13 mouse cellular contexts compared by ENCODE assay signal in genomic region chr19:29371284-29372081, GRCm38 (mm10). TPM values are rescaled to one million over a fixed set of nuclear protein-coding genes. Genes with fewer than 3 reads are reported as not detected.
A peak's percentile ranks its signal among the peaks of the same experiment; 100 is the strongest.
DNase-seq lines count a peak whose midpoint lies in the region; ATAC-seq lines count a peak whose summit lies in the region.
"Had no signal": no experiment of that assay in that cellular context is flagged by ENCODE, and none has a peak within 500 bp of the region (broad histone marks: within the 10 kb centered on the region; RNA-seq: fewer than 3 reads in every experiment).

No protein-coding gene starts in this region.

- H3K4me1 ChIP-seq in embryonic facial prominence, embryonic 13.5 days = peaks cover 7% of the 10 kb centered on the region
- peaks cover 6% of the 10 kb centered on the region for H3K4me1 ChIP-seq in embryonic facial prominence, embryonic 10.5 days
- H3K4me1 ChIP-seq in limb, embryonic 13.5 days = peaks cover 12% of the 10 kb centered on the region; the same call in 1 of the 2 replicates
- H3K4me1 ChIP-seq in limb, embryonic 10.5 days = peaks cover 6% of the 10 kb centered on the region
- H3K4me1 ChIP-seq in embryonic facial prominence, embryonic 15.5 days = peaks cover 10% of the 10 kb centered on the region

- peaks cover 3% of the 10 kb centered on the region; the same call in 1 of the 2 replicates for H3K27me3 ChIP-seq in embryonic facial prominence, embryonic 13.5 days
- H3K27me3 ChIP-seq in embryonic facial prominence, embryonic 10.5 days (replicated peaks; ENCODE audit: low read depth, poor library complexity, severe bottlenecking) = peaks cover 17% of the 10 kb centered on the region
- no peaks in the 10 kb centered on the region for H3K27me3 ChIP-seq in limb, embryonic 13.5 days
- peaks cover 20% of the 10 kb centered on the region; the same call in 1 of the 2 replicates for H3K27me3 ChIP-seq in limb, embryonic 10.5 days (ENCODE audit: low read depth, poor library complexity, severe bottlenecking)
- H3K27me3 ChIP-seq in embryonic facial prominence, embryonic 15.5 days = no peaks in the 10 kb centered on the region
- H3K27me3 ChIP-seq: kidney, embryonic 15.5 days had no signal

- H3K4me3 ChIP-seq in embryonic facial prominence, embryonic 13.5 days = no peak overlapping the region
- H3K4me3 ChIP-seq in embryonic facial prominence, embryonic 10.5 days = no peak overlapping the region
- H3K4me3 ChIP-seq in limb, embryonic 13.5 days = no peak overlapping the region
- no peak overlapping the region for H3K4me3 ChIP-seq in limb, embryonic 10.5 days
- no peak overlapping the region for H3K4me3 ChIP-seq in embryonic facial prominence, embryonic 15.5 days (replicated peaks)
- H3K4me3 ChIP-seq: kidney, embryonic 15.5 days had no signal

- H3K4me2 ChIP-seq in embryonic facial prominence, embryonic 13.5 days = peak overlapping the region; percentile 7; the same call in 1 of the 2 replicates
- peak overlapping the region; percentile 35 for H3K4me2 ChIP-seq in limb, embryonic 13.5 days (replicated peaks)
- H3K4me2 ChIP-seq in embryonic facial prominence, embryonic 15.5 days (replicated peaks) = peak overlapping the region; percentile 23; the same call in 1 of the 2 replicates
- H3K4me2 ChIP-seq: kidney, embryonic 15.5 days had no signal

- H3K36me3 ChIP-seq in embryonic facial prominence, embryonic 13.5 days = no peaks in the 10 kb centered on the region
- no peaks in the 10 kb centered on the region for H3K36me3 ChIP-seq in embryonic facial prominence, embryonic 10.5 days (replicated peaks)
- H3K36me3 ChIP-seq in limb, embryonic 13.5 days = no peaks in the 10 kb centered on the region
- no peaks in the 10 kb centered on the region for H3K36me3 ChIP-seq in limb, embryonic 10.5 days
- H3K36me3 ChIP-seq in embryonic facial prominence, embryonic 15.5 days = no peaks in the 10 kb centered on the region
- H3K36me3 ChIP-seq: kidney, embryonic 15.5 days had no signal

- no peak overlapping the region for H3K9ac ChIP-seq in embryonic facial prominence, embryonic 13.5 days
- H3K9ac ChIP-seq in limb, embryonic 13.5 days = no peak overlapping the region
- H3K9ac ChIP-seq in embryonic facial prominence, embryonic 15.5 days = no peak overlapping the region
- H3K9ac ChIP-seq: kidney, embryonic 15.5 days had no signal

- no peak for ATAC-seq in embryonic facial prominence, embryonic 13.5 days (ENCODE audit: insufficient number of reproducible peaks, insufficient read depth, low FRiP score, low TSS enrichment, low read depth)
- no peak for ATAC-seq in limb, embryonic 13.5 days (ENCODE audit: low FRiP score, low read depth)
- no peak for ATAC-seq in embryonic facial prominence, embryonic 15.5 days (ENCODE audit: insufficient number of reproducible peaks, low FRiP score, low TSS enrichment, low read depth)

- DNase-seq in embryonic facial prominence, embryonic 10.5 days (ENCODE audit: low spot score) = no peak
- no peak for DNase-seq in limb, embryonic 10.5 days (ENCODE audit: low spot score)
- DNase-seq in naive thymus-derived CD4-positive, alpha-beta T cell, adult 2 months (ENCODE audit: low read depth) = peak; percentile 73
- no peak for DNase-seq in left cerebral cortex, postnatal 14 days (ENCODE audit: low spot score in 2 of 2)
- DNase-seq in c-Kit-positive CD71-positive TER-119-positive erythroid progenitor cells, embryonic 14.5 days (ENCODE audit: low spot score) = no peak
- DNase-seq: cerebellum, adult 2 months; lung, adult 18-20 months had no signal

- H3K27ac ChIP-seq in embryonic facial prominence, embryonic 13.5 days = no peak overlapping the region
- H3K27ac ChIP-seq in embryonic facial prominence, embryonic 10.5 days (replicated peaks) = no peak overlapping the region
- H3K27ac ChIP-seq in limb, embryonic 13.5 days = no peak overlapping the region
- no peak overlapping the region for H3K27ac ChIP-seq in limb, embryonic 10.5 days
- H3K27ac ChIP-seq in embryonic facial prominence, embryonic 15.5 days (replicated peaks) = peak overlapping the region; percentile 31; the same call in 1 of the 2 replicates
- H3K27ac ChIP-seq: kidney, embryonic 15.5 days had no signal

- H3K9me3 ChIP-seq in embryonic facial prominence, embryonic 13.5 days = no peaks in the 10 kb centered on the region
- no peaks in the 10 kb centered on the region for H3K9me3 ChIP-seq in embryonic facial prominence, embryonic 10.5 days
- H3K9me3 ChIP-seq in limb, embryonic 13.5 days = no peaks in the 10 kb centered on the region
- H3K9me3 ChIP-seq in limb, embryonic 10.5 days (replicated peaks) = no peaks in the 10 kb centered on the region
- H3K9me3 ChIP-seq in embryonic facial prominence, embryonic 15.5 days (replicated peaks) = no peaks in the 10 kb centered on the region
- H3K9me3 ChIP-seq: kidney, embryonic 15.5 days had no signal

- intact Hi-C loops in left cerebral cortex, postnatal 14 days (cut with DNase I) = loop anchor here (2.0 kb wide), 1 partner anchor 129 kb away; no protein-coding TSS in a partner anchor

- WGBS in embryonic facial prominence, embryonic 13.5 days = 84% methylated on average over 18 of the region's 18 CpGs
- WGBS in embryonic facial prominence, embryonic 10.5 days = 83% methylated on average over 18 of the region's 18 CpGs
- WGBS in limb, embryonic 13.5 days = 76% methylated on average over 18 of the region's 18 CpGs
- WGBS in limb, embryonic 10.5 days = 84% methylated on average over 18 of the region's 18 CpGs
- WGBS in embryonic facial prominence, embryonic 15.5 days = 79% methylated on average over 18 of the region's 18 CpGs

RNA-seq across cellular contexts. Expression of gene Cd274, which starts 4.2 kb away (rescaled TPM):
- polyA plus RNA-seq in embryonic facial prominence, embryonic 13.5 days (2015; fragmentation: Nextera tagmentation; extraction: Ambion mirVana) = 0.34 and 0.37 TPM in 2 replicates
- 0.11 and 0.18 TPM in 2 replicates for polyA plus RNA-seq in embryonic facial prominence, embryonic 10.5 days (2016; fragmentation: Nextera tagmentation; extraction: Ambion mirVana)
- polyA plus RNA-seq in limb, embryonic 13.5 days (2015; fragmentation: Nextera tagmentation; extraction: Ambion mirVana) = 0.04 and 0.05 TPM in 2 replicates
- polyA plus RNA-seq in limb, embryonic 10.5 days (2016; fragmentation: Nextera tagmentation; extraction: Ambion mirVana) = 0.05 and 0.10 TPM in 2 replicates
- polyA plus RNA-seq in embryonic facial prominence, embryonic 15.5 days (2015; fragmentation: Nextera tagmentation; extraction: Ambion mirVana) = 0.71 and 0.72 TPM in 2 replicates
- under 1 TPM; 0.59 to 0.79 TPM for total RNA-seq in left cerebral cortex, postnatal 14 days (2021)

RNA-seq across cellular contexts. Expression of gene Plgrkt, which starts 4.3 kb away (rescaled TPM):
- 92.6 and 97.6 TPM in 2 replicates for polyA plus RNA-seq in embryonic facial prominence, embryonic 13.5 days (2015; fragmentation: Nextera tagmentation; extraction: Ambion mirVana)
- polyA plus RNA-seq in embryonic facial prominence, embryonic 10.5 days (2016; fragmentation: Nextera tagmentation; extraction: Ambion mirVana) = 34.7 and 35.3 TPM in 2 replicates
- polyA plus RNA-seq in limb, embryonic 13.5 days (2015; fragmentation: Nextera tagmentation; extraction: Ambion mirVana) = 58.1 and 58.2 TPM in 2 replicates
- polyA plus RNA-seq in limb, embryonic 10.5 days (2016; fragmentation: Nextera tagmentation; extraction: Ambion mirVana) = 24.0 and 30.9 TPM in 2 replicates
- polyA plus RNA-seq in embryonic facial prominence, embryonic 15.5 days (2015; fragmentation: Nextera tagmentation; extraction: Ambion mirVana) = 79.0 and 83.9 TPM in 2 replicates
- 10 to 100 TPM; 27.9 to 29.5 TPM for total RNA-seq in left cerebral cortex, postnatal 14 days (2021)

RNA-seq across cellular contexts. Expression of gene Rln1, which starts 37.0 kb away (rescaled TPM):
- polyA plus RNA-seq in embryonic facial prominence, embryonic 13.5 days (2015; fragmentation: Nextera tagmentation; extraction: Ambion mirVana) = not detected in 2 replicates
- 0.21 and 0.70 TPM in 2 replicates for polyA plus RNA-seq in embryonic facial prominence, embryonic 10.5 days (2016; fragmentation: Nextera tagmentation; extraction: Ambion mirVana)
- 0.20 TPM in 1 of 2 replicates, not detected in the other for polyA plus RNA-seq in limb, embryonic 13.5 days (2015; fragmentation: Nextera tagmentation; extraction: Ambion mirVana)
- 0.26 TPM in 1 of 2 replicates, not detected in the other for polyA plus RNA-seq in limb, embryonic 10.5 days (2016; fragmentation: Nextera tagmentation; extraction: Ambion mirVana)
- 0.16 and 0.39 TPM in 2 replicates for polyA plus RNA-seq in embryonic facial prominence, embryonic 15.5 days (2015; fragmentation: Nextera tagmentation; extraction: Ambion mirVana)
- 1 to 10 TPM; 1.2 to 1.4 TPM for total RNA-seq in left cerebral cortex, postnatal 14 days (2021)
- total RNA-seq: neutrophil, adult 5-6 weeks had no signal
- polyA plus RNA-seq: testis, adult 2 months had no signal

RNA-seq across cellular contexts. Expression of gene Pdcd1lg2, which starts 39.2 kb away (rescaled TPM):
- not detected in 2 replicates for polyA plus RNA-seq in embryonic facial prominence, embryonic 13.5 days (2015; fragmentation: Nextera tagmentation; extraction: Ambion mirVana)
- polyA plus RNA-seq in embryonic facial prominence, embryonic 10.5 days (2016; fragmentation: Nextera tagmentation; extraction: Ambion mirVana) = not detected in 2 replicates
- polyA plus RNA-seq in limb, embryonic 13.5 days (2015; fragmentation: Nextera tagmentation; extraction: Ambion mirVana) = not detected in 2 replicates
- polyA plus RNA-seq in limb, embryonic 10.5 days (2016; fragmentation: Nextera tagmentation; extraction: Ambion mirVana) = not detected in 2 replicates
- not detected in 2 replicates for polyA plus RNA-seq in embryonic facial prominence, embryonic 15.5 days (2015; fragmentation: Nextera tagmentation; extraction: Ambion mirVana)
- under 1 TPM in 1 of 2 experiments, not detected in 1; 0.19 TPM for total RNA-seq in left cerebral cortex, postnatal 14 days (2021)
- polyA plus RNA-seq: cerebellum, adult 2 months; kidney, embryonic 15.5 days had no signal

RNA-seq across cellular contexts. Expression of gene Insl6, which starts 46.3 kb away (rescaled TPM):
- 6.6 and 7.9 TPM in 2 replicates for polyA plus RNA-seq in embryonic facial prominence, embryonic 13.5 days (2015; fragmentation: Nextera tagmentation; extraction: Ambion mirVana)
- 6.0 and 7.0 TPM in 2 replicates for polyA plus RNA-seq in embryonic facial prominence, embryonic 10.5 days (2016; fragmentation: Nextera tagmentation; extraction: Ambion mirVana)
- 7.6 and 8.0 TPM in 2 replicates for polyA plus RNA-seq in limb, embryonic 13.5 days (2015; fragmentation: Nextera tagmentation; extraction: Ambion mirVana)
- 4.1 and 4.9 TPM in 2 replicates for polyA plus RNA-seq in limb, embryonic 10.5 days (2016; fragmentation: Nextera tagmentation; extraction: Ambion mirVana)
- polyA plus RNA-seq in embryonic facial prominence, embryonic 15.5 days (2015; fragmentation: Nextera tagmentation; extraction: Ambion mirVana) = 9.0 and 9.9 TPM in 2 replicates
- total RNA-seq in left cerebral cortex, postnatal 14 days (2021) = not detected
